Mouse (Mus musculus) activated CD4-positive, CD25-positive, alpha-beta regulatory T cell, adult 9 weeks (primary cell): ENCODE measurements around the gene Krt18. TPM values are rescaled to one million over a fixed set of nuclear protein-coding genes. Genes with fewer than 3 reads are reported as not detected.

Experiments
- polyA plus RNA-seq: library from polyadenylated mRNA; unstranded; fragments of 100-300 nt; shearing (Covaris generic); gene quantifications from one replicate; pipeline ENCODE4 v1.2.1, GENCODE M21; 2017

Krt18 gene
- 0.76 TPM for polyA plus RNA-seq

DNA sequence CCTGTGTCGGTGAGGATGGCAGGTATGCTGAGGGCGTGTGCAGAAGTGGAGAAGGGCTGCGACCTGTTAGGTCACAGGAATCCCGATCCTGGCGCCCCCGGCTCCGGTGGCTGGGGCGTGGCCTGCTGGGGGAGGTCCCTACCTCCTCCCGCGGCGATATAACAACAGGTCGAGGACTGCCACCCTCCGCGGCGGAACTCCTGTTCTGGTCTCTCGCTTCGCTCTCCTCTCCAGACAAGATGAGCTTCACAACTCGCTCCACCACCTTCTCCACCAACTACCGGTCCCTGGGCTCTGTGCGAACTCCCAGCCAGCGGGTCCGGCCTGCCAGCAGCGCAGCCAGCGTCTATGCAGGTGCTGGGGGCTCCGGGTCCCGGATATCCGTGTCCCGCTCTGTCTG is at the start of gene Krt18:
TSS of gene Krt18 (plus strand) at position 141 of the 400 bp plus-strand sequence.

DNA sequence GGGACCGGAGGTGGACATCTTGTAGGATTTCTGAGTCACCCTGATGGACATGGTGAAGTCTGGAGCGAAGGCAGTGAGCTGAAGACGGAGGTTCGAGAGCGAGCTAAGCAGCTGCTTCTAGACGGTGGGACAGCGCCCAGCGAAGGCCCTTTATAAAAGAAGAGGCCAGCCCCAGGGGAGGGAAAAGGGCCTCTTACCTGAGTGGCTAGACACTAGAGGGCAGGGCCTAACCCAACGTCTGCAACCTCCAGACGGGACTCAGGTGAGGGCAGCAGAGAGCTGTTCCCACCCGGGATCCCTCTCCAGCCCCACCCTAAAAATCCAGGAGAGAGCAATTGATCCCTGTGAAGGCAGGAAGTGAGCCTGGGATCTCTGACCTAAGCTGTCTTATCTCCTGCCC is 23.8 kb upstream of the Krt18 start, which contains the start of gene Krt8:
TSS of gene Krt8 (minus strand) at position 294 of the 400 bp plus-strand sequence.

DNA sequence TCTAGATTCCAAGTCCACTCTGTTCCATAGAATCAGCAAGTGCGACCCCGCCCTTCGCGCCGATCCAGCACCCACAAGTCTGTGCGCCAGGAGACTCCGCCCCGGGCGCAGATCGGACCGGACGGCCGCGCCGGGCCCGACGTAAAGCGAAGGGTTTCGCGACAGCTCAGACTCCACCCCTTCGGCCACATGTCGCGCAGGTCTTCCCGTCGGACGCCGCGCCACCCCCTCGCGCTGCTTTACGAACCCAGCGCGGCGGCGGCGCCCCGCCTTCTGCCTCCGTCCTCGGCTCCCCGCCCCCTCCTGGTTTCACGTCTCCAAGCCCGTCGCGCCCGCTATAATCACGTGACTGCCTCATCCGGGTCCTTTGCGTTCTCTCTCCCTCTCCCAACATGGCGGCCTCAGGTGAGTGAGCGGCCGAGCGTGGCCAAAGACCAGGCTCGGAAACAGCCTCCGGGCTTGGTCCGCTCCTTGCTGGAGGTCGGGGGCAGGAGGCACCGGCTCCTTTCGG is 45.6 kb downstream of the Krt18 start, which contains the start of gene Eif4b:
TSS of gene Eif4b (plus strand) at position 215 of the 511 bp plus-strand sequence.

Other genes starting within 250 kb of the Krt18 start
- gene Krt72, start 241.7 kb upstream of the Krt18 start, polyA plus RNA-seq = not detected
- not detected for gene Krt73, start 225.8 kb upstream of the Krt18 start, polyA plus RNA-seq
- not detected for gene Krt2, start 210.0 kb upstream of the Krt18 start, polyA plus RNA-seq
- not detected for gene Krt1, start 177.4 kb upstream of the Krt18 start, polyA plus RNA-seq
- not detected for gene Krt77, start 158.5 kb upstream of the Krt18 start, polyA plus RNA-seq
- gene Krt76, start 135.3 kb upstream of the Krt18 start, polyA plus RNA-seq = not detected
- gene Krt4, start 103.4 kb upstream of the Krt18 start, polyA plus RNA-seq = not detected
- gene Krt79, start 87.9 kb upstream of the Krt18 start, polyA plus RNA-seq = not detected
- not detected for gene Krt78, start 73.9 kb upstream of the Krt18 start, polyA plus RNA-seq
- not detected for gene Krt8, start 23.7 kb upstream of the Krt18 start, polyA plus RNA-seq
- 154 TPM for gene Eif4b, start 45.6 kb downstream of the Krt18 start, polyA plus RNA-seq
- 1.7 TPM for gene Tns2, start 72.2 kb downstream of the Krt18 start, polyA plus RNA-seq
- gene Spryd3, start 108.1 kb downstream of the Krt18 start, polyA plus RNA-seq = 63.5 TPM
- gene Igfbp6, start 116.2 kb downstream of the Krt18 start, polyA plus RNA-seq = 0.33 TPM
- gene Soat2, start 122.3 kb downstream of the Krt18 start, polyA plus RNA-seq = 1.5 TPM
- 68.1 TPM for gene Zfp740, start 175.1 kb downstream of the Krt18 start, polyA plus RNA-seq
- 12.4 TPM for gene Csad, start 176.5 kb downstream of the Krt18 start, polyA plus RNA-seq
- gene Itgb7, start 203.8 kb downstream of the Krt18 start, polyA plus RNA-seq = 962 TPM
- 46.7 TPM for gene Rarg, start 229.3 kb downstream of the Krt18 start, polyA plus RNA-seq
- not detected for gene Gm9918, start 242.4 kb downstream of the Krt18 start, polyA plus RNA-seq